Mouse (Mus musculus) v-Abl transformed pro-B cells (cell line): ENCODE data around the gene Ptpn12.
"Not testable (repeated sequence)": the region's sequence is repeated elsewhere in the genome, so short reads cannot be mapped to it uniquely, and the experiment has no call there.

Experiments used
- in situ Hi-C, 2 experiments: fragments of 400-800 bp; cut with MboI; formaldehyde crosslinking; loops; one replicate each; pipeline ENCODE4 v1.15.1; 2025; ENCODE audit not compliant: unreplicated experiment in 2 of 2

Ptpn12 gene

DNA sequence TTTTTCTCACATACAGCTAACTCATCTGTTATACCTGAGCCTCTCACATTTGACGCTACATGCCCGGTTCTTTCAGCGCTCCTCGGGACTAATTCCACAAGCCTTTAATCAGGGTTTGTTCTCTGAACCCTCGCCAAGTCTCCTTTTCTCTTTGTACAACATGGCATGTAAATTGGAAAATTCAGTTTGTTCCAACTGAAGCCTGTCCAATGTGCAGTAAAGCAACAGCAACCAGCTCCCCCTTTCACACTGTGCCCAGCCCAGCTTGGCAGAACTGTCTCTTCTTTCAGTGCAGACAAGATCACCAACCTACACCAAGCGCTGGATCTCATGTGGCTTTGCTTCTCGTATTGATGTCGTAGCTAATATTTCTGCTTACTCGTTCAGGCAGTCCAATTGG, 92.4 kb downstream of the Ptpn12 start:
- in situ Hi-C loops: loop anchor here in 1 of 2 experiments (10.0 kb wide), 1 partner anchor 258 kb away; no protein-coding TSS in a partner anchor

DNA sequence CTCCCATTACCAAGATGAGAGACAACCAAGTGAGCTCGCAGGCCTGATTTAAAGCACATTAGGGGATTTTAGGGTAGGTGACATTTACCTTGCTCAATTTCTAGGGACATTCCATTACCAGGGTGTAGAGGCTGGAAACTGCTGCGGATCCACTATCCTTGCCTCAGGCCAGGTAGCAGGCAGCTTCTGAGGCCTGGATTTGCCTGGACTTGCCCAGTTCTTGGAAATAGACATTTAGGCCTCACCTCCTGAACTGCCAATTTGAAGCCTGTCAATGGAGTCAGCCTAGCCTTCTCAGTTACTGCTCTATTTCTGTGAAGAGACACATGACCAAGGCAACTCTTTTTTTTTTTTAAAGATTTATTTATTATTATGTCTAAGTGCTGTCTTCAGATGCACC, 94.8 kb downstream of the Ptpn12 start:
- in situ Hi-C loops: loop anchor here in 1 of 2 experiments (10.0 kb wide), 1 partner anchor 256 kb away; no protein-coding TSS in a partner anchor

- in situ Hi-C loops: loop anchor here in 1 of 2 experiments (5.0 to 10.0 kb wide), 2 partner anchors 44 to 829 kb away; partner anchors contain the start of genes Dnajc2 and Psmc2
Observed at GRCm38 (mm10) chr5:20956298-20956697, 99.4 kb downstream of the Ptpn12 start, which contains the start of gene Rsbn1l. Gene Rsbn1l, minus strand, starts transcription at chr5:20956398.

DNA sequence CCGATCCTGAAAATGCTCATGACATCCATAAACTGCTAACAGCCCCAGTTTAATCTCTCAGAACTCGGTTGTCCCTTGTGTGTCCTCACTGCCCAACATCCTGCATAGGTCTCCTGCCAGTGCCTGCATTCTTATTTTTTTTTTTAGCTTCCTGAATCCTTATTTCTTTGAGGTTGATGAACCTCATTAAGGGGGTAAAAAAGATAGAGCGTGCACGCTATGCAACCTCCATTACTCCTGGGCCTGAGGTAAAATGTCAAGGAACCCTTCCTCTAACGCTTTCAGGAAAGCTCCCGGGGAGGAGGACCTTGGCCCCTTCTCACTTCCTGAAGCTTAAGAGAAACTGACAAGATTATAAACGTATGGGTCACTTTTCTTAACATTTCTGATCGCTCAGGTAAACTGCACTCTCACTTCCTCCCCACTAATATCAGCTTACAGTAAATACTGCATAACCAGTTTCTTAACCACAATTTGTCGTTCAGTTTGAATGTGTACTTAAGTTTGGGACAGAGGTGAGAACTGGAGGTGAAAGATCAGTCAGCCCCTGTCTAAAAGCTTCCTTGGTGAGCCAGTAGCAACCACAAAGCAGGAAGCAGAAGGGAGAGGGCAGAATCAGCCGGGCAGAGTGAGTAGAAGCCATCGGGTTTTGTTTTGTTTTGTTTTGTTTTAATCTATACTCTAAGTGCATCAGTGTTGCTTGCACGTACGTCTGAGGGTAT, 100.4 kb downstream of the Ptpn12 start:
- in situ Hi-C loops: loop anchor here in 1 of 2 experiments (5.0 to 10.0 kb wide), 2 partner anchors 43 to 830 kb away; partner anchors contain the start of genes Dnajc2 and Psmc2

DNA sequence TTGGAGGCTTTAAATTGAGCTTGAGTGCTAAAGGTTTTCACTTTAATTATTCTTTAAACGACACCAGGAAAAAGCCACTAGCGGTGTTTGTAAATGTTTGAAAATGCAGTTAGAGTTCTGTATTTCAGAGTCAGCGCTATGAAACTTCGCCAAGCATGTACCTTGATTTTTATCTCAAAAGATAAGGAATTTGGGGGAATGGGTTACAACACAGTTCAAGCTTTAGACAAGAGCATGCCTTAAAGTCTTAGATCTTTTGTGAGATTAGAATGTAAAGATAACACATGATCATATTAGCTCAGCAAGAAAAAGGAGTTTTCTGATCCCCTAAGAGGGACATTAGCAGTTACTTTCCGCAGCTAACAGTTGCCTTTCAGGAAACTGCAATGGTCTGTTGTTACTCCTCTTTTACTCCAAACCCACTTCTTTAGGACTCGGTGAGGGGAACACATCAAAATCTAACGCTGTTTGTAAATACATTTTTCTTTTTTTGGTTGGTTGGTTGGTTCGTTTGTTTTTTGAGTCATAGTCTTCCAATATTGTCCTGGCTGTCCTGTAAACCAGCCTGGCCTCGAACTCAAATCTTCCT, 103.3 kb downstream of the Ptpn12 start:
- in situ Hi-C loops: loop anchor here in 1 of 2 experiments (5.0 to 10.0 kb wide), 2 partner anchors 85 to 832 kb away; partner anchors contain the start of genes Dnajc2 and Psmc2

GRCm38 (mm10) chr5:20951666-20952281, 103.9 kb downstream of the Ptpn12 start:
- in situ Hi-C loops: loop anchor here in 1 of 2 experiments (5.0 to 10.0 kb wide), 2 partner anchors 84 to 833 kb away; partner anchors contain the start of genes Dnajc2 and Psmc2

GRCm38 (mm10) chr5:20950855-20951650, 104.7 kb downstream of the Ptpn12 start:
- in situ Hi-C loops: loop anchor here in 1 of 2 experiments (5.0 to 10.0 kb wide), 2 partner anchors 84 to 834 kb away; partner anchors contain the start of genes Dnajc2 and Psmc2

DNA sequence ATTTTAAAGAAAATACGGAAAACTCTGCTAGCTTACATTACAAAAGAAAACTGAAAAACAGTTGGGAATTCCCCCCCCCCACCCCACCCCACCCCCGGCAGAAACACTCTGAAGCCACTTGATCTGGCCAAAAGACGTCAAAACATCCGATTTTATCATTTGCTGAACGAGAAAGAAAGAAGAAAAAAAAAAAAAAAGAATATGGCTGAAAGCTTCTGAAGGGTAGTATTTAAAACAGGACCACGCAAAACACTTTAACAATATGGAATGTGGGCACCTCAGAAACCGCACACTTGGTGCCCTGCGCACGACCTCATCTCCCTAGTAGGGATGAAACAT, 105.2 kb downstream of the Ptpn12 start:
- in situ Hi-C loops: loop anchor here in 1 of 2 experiments (5.0 to 10.0 kb wide), 2 partner anchors 83 to 834 kb away; partner anchors contain the start of genes Dnajc2 and Psmc2

DNA sequence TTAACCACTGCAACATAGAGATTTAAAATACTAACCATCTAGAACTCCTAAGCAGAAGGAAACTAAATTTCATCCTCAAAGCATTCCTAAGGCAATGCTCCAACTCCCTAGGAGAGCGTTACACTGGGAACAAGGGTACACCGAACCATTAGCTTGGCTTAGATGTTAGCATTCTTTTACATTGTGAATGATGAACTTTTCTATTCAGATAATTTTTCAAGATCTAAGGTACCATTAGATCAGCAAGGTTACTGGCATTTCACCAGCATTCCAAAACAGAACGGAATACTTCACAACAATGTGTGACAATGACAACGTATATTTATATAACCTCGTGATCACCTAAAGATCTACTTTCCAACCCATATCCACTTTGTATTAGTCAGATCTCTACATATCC, 105.6 kb downstream of the Ptpn12 start:
- in situ Hi-C loops: loop anchor here in 1 of 2 experiments (5.0 to 10.0 kb wide), 2 partner anchors 83 to 835 kb away; partner anchors contain the start of genes Dnajc2 and Psmc2

GRCm38 (mm10) chr5:20946906-20947305, 108.8 kb downstream of the Ptpn12 start:
- in situ Hi-C loops: no loop called here

DNA sequence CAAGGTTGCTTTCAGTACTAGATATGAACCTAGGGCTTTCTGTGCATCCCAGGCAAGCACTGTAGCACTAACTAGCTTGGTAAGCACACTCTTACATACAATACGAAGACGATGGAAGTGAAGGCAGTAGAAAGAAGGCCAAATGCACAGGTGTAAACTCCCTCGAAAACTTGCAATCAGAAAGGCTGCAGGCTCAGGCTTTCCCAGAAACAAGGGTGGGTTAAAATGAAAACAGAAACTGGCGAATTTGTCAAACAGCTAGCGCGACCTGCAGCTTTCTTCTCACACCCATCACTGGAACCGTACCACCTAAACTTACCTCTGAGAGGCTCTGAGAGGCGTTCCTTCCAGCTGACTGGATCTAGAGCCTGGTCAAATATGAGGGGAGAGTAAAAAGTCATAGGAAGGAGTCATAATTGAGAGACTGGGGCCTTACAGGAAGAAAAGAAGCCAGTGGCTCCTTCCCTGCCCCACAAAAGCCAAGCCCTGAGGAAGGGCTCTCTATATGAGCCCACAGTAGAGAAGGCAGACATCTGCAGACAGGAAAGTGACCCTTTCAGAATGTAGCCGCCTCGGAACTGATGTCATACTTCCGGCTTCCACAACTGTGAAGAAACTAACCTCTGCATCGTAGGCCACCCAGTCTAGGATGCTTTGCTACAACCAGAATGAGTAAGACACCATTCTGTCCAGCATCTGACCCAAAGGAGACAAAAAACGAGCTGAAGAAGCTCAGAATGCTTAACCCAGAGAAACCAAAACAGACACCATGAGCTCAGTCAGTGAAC, 110.6 kb downstream of the Ptpn12 start:
- in situ Hi-C loops: no loop called here

GRCm38 (mm10) chr5:20943791-20944190, 111.9 kb downstream of the Ptpn12 start:
- in situ Hi-C loops: not testable (repeated sequence)

DNA sequence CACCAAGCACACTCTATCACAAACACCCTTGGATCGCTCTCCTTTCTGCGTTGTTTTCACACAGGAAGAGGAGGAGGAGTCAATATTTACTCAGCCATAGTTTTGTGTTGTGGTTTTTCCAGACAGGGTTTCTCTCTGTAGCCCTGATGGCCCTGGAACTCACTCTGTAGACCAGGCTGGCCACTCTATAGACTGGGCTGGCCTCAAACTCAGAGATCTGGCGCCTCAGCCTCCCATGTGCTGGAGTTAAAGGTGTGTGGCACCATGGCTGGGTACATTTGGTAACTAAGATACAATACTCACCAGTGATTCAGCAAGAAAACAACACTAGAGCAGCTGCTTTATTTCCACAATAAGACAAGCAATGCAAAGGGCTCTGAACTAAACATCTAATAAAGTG, 113.2 kb downstream of the Ptpn12 start:
- in situ Hi-C loops: no loop called here

- in situ Hi-C loops: no loop called here
Observed at GRCm38 (mm10) chr5:20941205-20941604, 114.5 kb downstream of the Ptpn12 start.

DNA sequence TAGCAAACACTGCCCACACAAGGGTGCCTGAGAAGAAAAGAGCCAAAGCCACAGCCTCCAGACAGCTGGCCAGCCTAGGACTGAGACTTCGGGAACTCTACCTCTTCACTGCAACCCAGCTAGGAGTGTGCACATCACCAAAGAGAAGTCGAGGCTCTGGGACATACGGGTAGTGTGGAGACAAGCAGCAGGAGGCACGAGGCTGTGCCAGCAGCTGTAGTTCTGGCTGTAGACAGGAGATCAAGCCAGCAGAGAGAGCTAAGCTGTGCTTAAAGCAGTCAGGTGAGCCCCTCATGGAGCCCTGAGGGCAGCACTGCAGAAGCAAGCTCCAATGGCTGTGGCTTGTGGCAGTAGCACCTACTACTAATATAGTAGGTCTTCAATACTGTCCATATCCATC, 115.0 kb downstream of the Ptpn12 start:
- in situ Hi-C loops: no loop called here

GRCm38 (mm10) chr5:20940040-20940571, 115.6 kb downstream of the Ptpn12 start:
- in situ Hi-C loops: no loop called here

GRCm38 (mm10) chr5:20938523-20938922, 117.2 kb downstream of the Ptpn12 start:
- in situ Hi-C loops: loop anchor here in 1 of 2 experiments (10.0 kb wide), 1 partner anchor 476 kb away; no protein-coding TSS in a partner anchor
